Mouse (Mus musculus) forebrain, embryonic 15.5 days (tissue): ENCODE data around the gene Gm3532. TPM values are rescaled to one million over a fixed set of nuclear protein-coding genes. Genes with fewer than 3 reads are reported as not detected.
"Not testable (repeated sequence)": the region's sequence is repeated elsewhere in the genome, so short reads cannot be mapped to it uniquely, and the experiment has no call there.

Experiments used
- ATAC-seq: fragments of 200-750 bp; cut with Nextera tagmentation; replicated peaks from 2 replicates; pipeline ENCODE4 v1.8.0; 2017; ENCODE audit warnings: mild to moderate bottlenecking, moderate TSS enrichment, moderate library complexity
- H3K27ac ChIP-seq: fragments of 300-500 bp; sonication (generic); replicated peaks from 2 replicates; pipeline ENCODE4 v1.5.1; 2015; ENCODE audit warnings: mild to moderate bottlenecking, inconsistent platforms
- H3K27me3 ChIP-seq: fragments of 300-500 bp; sonication (generic); 2 replicates; pipeline ENCODE4 v1.6.1; 2015; ENCODE audit warnings: inconsistent platforms
- H3K36me3 ChIP-seq: fragments of 300-500 bp; sonication (generic); 2 replicates; pipeline ENCODE4 v1.6.1; 2015; ENCODE audit warnings: mild to moderate bottlenecking, inconsistent platforms
- H3K4me1 ChIP-seq: fragments of 300-500 bp; sonication (generic); 2 replicates; pipeline ENCODE4 v1.6.1; 2015; ENCODE audit warnings: inconsistent platforms
- H3K4me2 ChIP-seq: fragments of 300-500 bp; sonication (generic); replicated peaks from 2 replicates; pipeline ENCODE4 v1.6.1; 2015; ENCODE audit warnings: mild to moderate bottlenecking, inconsistent platforms
- H3K4me3 ChIP-seq: fragments of 300-500 bp; sonication (generic); 2 replicates; pipeline ENCODE4 v1.5.1; 2015; ENCODE audit warnings: mild to moderate bottlenecking, inconsistent platforms
- H3K9ac ChIP-seq: fragments of 300-500 bp; sonication (generic); replicated peaks from 2 replicates; pipeline ENCODE4 v1.6.1; 2015; ENCODE audit warnings: mild to moderate bottlenecking, inconsistent platforms
- H3K9me3 ChIP-seq: fragments of 300-500 bp; sonication (generic); 2 replicates; pipeline ENCODE4 v1.6.1; 2016; ENCODE audit warnings: inconsistent platforms
- WGBS: fragments of 180-500 bp; shearing (Covaris S2); methylation state at CpG from one replicate; pipeline ENCODE4 v1.1.7; 2015; ENCODE audit warnings: mixed read lengths; 5-methylcytosine and 5-hydroxymethylcytosine counted together
- polyA plus RNA-seq: library from polyadenylated mRNA; unstranded; fragments of >200 nt; fragmentation: Nextera tagmentation; extraction: Ambion mirVana; gene quantifications from 2 replicates; pipeline ENCODE4 v1.2.1, GENCODE M21; 2015

Gene Gm3532
- 0.14 and 0.15 TPM in 2 replicates for polyA plus RNA-seq

GRCm38 (mm10) chr14:5538196-5538595 is at the start of gene Gm3532:
Gm3532 (plus strand) TSS chr14:5538496.
- not testable (repeated sequence) for H3K4me3 ChIP-seq, H3K27ac ChIP-seq, H3K27me3 ChIP-seq, ATAC-seq, H3K9ac ChIP-seq, H3K4me2 ChIP-seq, H3K9me3 ChIP-seq, H3K4me1 ChIP-seq, H3K36me3 ChIP-seq
- WGBS, result no CpG with 5 or more reads among the region's 2 CpGs

- not testable (repeated sequence) for H3K4me1 ChIP-seq, H3K9me3 ChIP-seq, H3K4me3 ChIP-seq, H3K27ac ChIP-seq, H3K36me3 ChIP-seq, H3K27me3 ChIP-seq, H3K9ac ChIP-seq, ATAC-seq, H3K4me2 ChIP-seq
- WGBS, result no CpG with 5 or more reads among the region's 35 CpGs
These were observed 36.9 kb upstream of the Gm3532 start, which contains the start of gene Gm3488 for GRCm38 (mm10) chr14:5501374-5501773. Gm3488 (plus strand) TSS chr14:5501674.

Other genes starting within 250 kb of the Gm3532 start
- gene Gm3542, start 203.6 kb upstream of the Gm3532 start, polyA plus RNA-seq, result not detected in 2 replicates
- gene Gm3500, start 149.4 kb upstream of the Gm3532 start, polyA plus RNA-seq, result 0.33 and 0.46 TPM in 2 replicates
- gene Gm3194, start 83.0 kb upstream of the Gm3532 start, polyA plus RNA-seq, result not detected in 2 replicates
- gene Gm8246, start 60.7 kb upstream of the Gm3532 start, polyA plus RNA-seq, result not detected in 2 replicates
- gene Gm3187, start 54.3 kb upstream of the Gm3532 start, polyA plus RNA-seq, result not detected in 2 replicates
- gene Gm3488, start 36.8 kb upstream of the Gm3532 start, polyA plus RNA-seq, result 10.0 and 11.1 TPM in 2 replicates
- not detected in 2 replicates for gene Gm8265, start 94.5 kb downstream of the Gm3532 start, polyA plus RNA-seq
- not detected in 2 replicates for gene Gm9603, start 149.0 kb downstream of the Gm3532 start, polyA plus RNA-seq
- 0.34 and 0.75 TPM in 2 replicates for gene Gm3373, start 203.1 kb downstream of the Gm3532 start, polyA plus RNA-seq